Mouse (Mus musculus): ENCODE results near the gene Nr1i2. TPM values are rescaled to one million over a fixed set of nuclear protein-coding genes. Genes with fewer than 3 reads are reported as not detected.
"Not testable (repeated sequence)": the region's sequence is repeated elsewhere in the genome, so short reads cannot be mapped to it uniquely, and the experiment has no call there.

Gene Nr1i2
- polyA plus RNA-seq (2014; fragmentation: Nextera tagmentation; extraction: Ambion mirVana) = not detected in 2 replicates

- no peaks in the 10 kb centered on the region for H3K27me3 ChIP-seq (ENCODE audit: insufficient read depth, low read length)
- H3K27ac ChIP-seq (ENCODE audit: low read depth) = no peak within 1 kb of the TSS
- H3K9me3 ChIP-seq (ENCODE audit: low read depth, low read length) = no peaks in the 10 kb centered on the region
- H3K4me2 ChIP-seq = no peak within 1 kb of the TSS
- no peak within 1 kb of the TSS for H3K4me3 ChIP-seq (ENCODE audit: low read depth, low read length)
- no peaks in the 10 kb centered on the region for H3K4me1 ChIP-seq (ENCODE audit: insufficient read depth)
- ATAC-seq (ENCODE audit: insufficient read depth) = no peak
- no peak for DNase-seq
- H3K9ac ChIP-seq = no peak within 1 kb of the TSS
- 47% methylated on average over 7 of the region's 7 CpGs for WGBS
- H3K36me3 ChIP-seq (ENCODE audit: insufficient read depth) = no peaks in the 10 kb centered on the region
- no peak for TF ChIP-seq CTCF (IDR thresholded peaks at IDR 0.05; ENCODE audit: low read depth)
Measured at GRCm38 (mm10) chr16:38294685-38295348, at the start of gene Nr1i2. TSS of gene Nr1i2 (minus strand) at chr16:38294824.

GRCm38 (mm10) chr16:38341396-38342324, 47.0 kb upstream of the Nr1i2 start, which contains the start of gene Maats1:
TSS of gene Maats1 (minus strand) at chr16:38342143.
- no peak for TF ChIP-seq CTCF (IDR thresholded peaks at IDR 0.05; ENCODE audit: low read depth)
- H3K27ac ChIP-seq (ENCODE audit: low read depth) = no peak within 1 kb of the TSS

GRCm38 (mm10) chr16:38338077-38338476, 43.5 kb upstream of the Nr1i2 start:
- DNase-seq; H3K27ac ChIP-seq (ENCODE audit: low read depth); H3K9ac ChIP-seq; H3K9me3 ChIP-seq (ENCODE audit: low read depth, low read length); H3K36me3 ChIP-seq (ENCODE audit: insufficient read depth); H3K4me2 ChIP-seq; H3K4me1 ChIP-seq (ENCODE audit: insufficient read depth); H3K4me3 ChIP-seq (ENCODE audit: low read depth, low read length); H3K27me3 ChIP-seq (ENCODE audit: insufficient read depth, low read length); ATAC-seq (ENCODE audit: insufficient read depth): not testable (repeated sequence)
- 74% methylated on average over 4 of the region's 4 CpGs for WGBS

More at GRCm38 (mm10) chr16:38341396-38342324, 47.0 kb upstream of the Nr1i2 start, which contains the start of gene Maats1:
- Histone ChIP-seq H3K4me3 (ENCODE audit: low read depth, low read length) (peak within 1 kb of the TSS; percentile 32), H3K4me1 (ENCODE audit: insufficient read depth) (no peaks in the 10 kb centered on the region), H3K9ac (peak within 1 kb of the TSS; percentile 41), H3K27me3 (ENCODE audit: insufficient read depth, low read length) (no peaks in the 10 kb centered on the region), H3K36me3 (ENCODE audit: insufficient read depth) (no peaks in the 10 kb centered on the region), H3K9me3 (ENCODE audit: low read depth, low read length) (no peaks in the 10 kb centered on the region), H3K4me2 (peak within 1 kb of the TSS; percentile 65)
- WGBS = 11% methylated on average over 30 of the region's 30 CpGs
- DNase-seq = peak; percentile 89
- ATAC-seq (ENCODE audit: insufficient read depth) = peak; percentile 89

GRCm38 (mm10) chr16:38334431-38334830, 39.8 kb upstream of the Nr1i2 start:
- Histone ChIP-seq H3K4me1 (ENCODE audit: insufficient read depth) (no peaks in the 10 kb centered on the region), H3K4me2 (no peak overlapping the region), H3K27ac (ENCODE audit: low read depth) (no peak overlapping the region), H3K9me3 (ENCODE audit: low read depth, low read length) (no peaks in the 10 kb centered on the region), H3K4me3 (ENCODE audit: low read depth, low read length) (no peak overlapping the region), H3K27me3 (ENCODE audit: insufficient read depth, low read length) (no peaks in the 10 kb centered on the region), H3K9ac (no peak overlapping the region), H3K36me3 (ENCODE audit: insufficient read depth) (no peaks in the 10 kb centered on the region)
- TF ChIP-seq CTCF (IDR thresholded peaks at IDR 0.05; ENCODE audit: low read depth) = no peak
- 36% methylated on average over 6 of the region's 6 CpGs for WGBS
- DNase-seq = no peak
- ATAC-seq (ENCODE audit: insufficient read depth) = no peak

- no peak overlapping the region for H3K27ac ChIP-seq (ENCODE audit: low read depth)
- H3K36me3 ChIP-seq (ENCODE audit: insufficient read depth) = no peaks in the 10 kb centered on the region
- WGBS = 85% methylated on average over 3 of the region's 3 CpGs
- no peak overlapping the region for H3K9ac ChIP-seq
- no peak for DNase-seq
- no peak overlapping the region for H3K4me3 ChIP-seq (ENCODE audit: low read depth, low read length)
- peak; percentile 35 for TF ChIP-seq CTCF (IDR thresholded peaks at IDR 0.05; ENCODE audit: low read depth)
- no peak for ATAC-seq (ENCODE audit: insufficient read depth)
- no peak overlapping the region for H3K4me2 ChIP-seq
- H3K9me3 ChIP-seq (ENCODE audit: low read depth, low read length) = no peaks in the 10 kb centered on the region
- no peaks in the 10 kb centered on the region for H3K27me3 ChIP-seq (ENCODE audit: insufficient read depth, low read length)
- H3K4me1 ChIP-seq (ENCODE audit: insufficient read depth) = no peaks in the 10 kb centered on the region
Measured at GRCm38 (mm10) chr16:38329340-38329739, 34.7 kb upstream of the Nr1i2 start.

- no peak for TF ChIP-seq CTCF (IDR thresholded peaks at IDR 0.05; ENCODE audit: low read depth)
- DNase-seq (no peak), ATAC-seq (ENCODE audit: insufficient read depth) (no peak)
- 86% methylated on average over 11 of the region's 11 CpGs for whole genome bisulfite sequencing
- Histone ChIP-seq H3K27ac (ENCODE audit: low read depth) (no peak overlapping the region), H3K4me2 (no peak overlapping the region), H3K4me3 (ENCODE audit: low read depth, low read length) (no peak overlapping the region), H3K4me1 (ENCODE audit: insufficient read depth) (no peaks in the 10 kb centered on the region), H3K27me3 (ENCODE audit: insufficient read depth, low read length) (no peaks in the 10 kb centered on the region), H3K9me3 (ENCODE audit: low read depth, low read length) (no peaks in the 10 kb centered on the region), H3K36me3 (ENCODE audit: insufficient read depth) (no peaks in the 10 kb centered on the region), H3K9ac (no peak overlapping the region)
Measured at GRCm38 (mm10) chr16:38326778-38327397, 32.3 kb upstream of the Nr1i2 start.

- Histone ChIP-seq H3K36me3 (ENCODE audit: insufficient read depth) (no peaks in the 10 kb centered on the region), H3K4me3 (ENCODE audit: low read depth, low read length) (no peak overlapping the region), H3K27me3 (ENCODE audit: insufficient read depth, low read length) (no peaks in the 10 kb centered on the region), H3K9me3 (ENCODE audit: low read depth, low read length) (no peaks in the 10 kb centered on the region), H3K4me1 (ENCODE audit: insufficient read depth) (no peaks in the 10 kb centered on the region), H3K27ac (ENCODE audit: low read depth) (no peak overlapping the region), H3K9ac (no peak overlapping the region), H3K4me2 (no peak overlapping the region)
- no peak for TF ChIP-seq CTCF (IDR thresholded peaks at IDR 0.05; ENCODE audit: low read depth)
- DNase-seq (no peak), ATAC-seq (ENCODE audit: insufficient read depth) (no peak)
- 88% methylated on average over 15 of the region's 15 CpGs for WGBS
Measured at GRCm38 (mm10) chr16:38324311-38324710, 29.7 kb upstream of the Nr1i2 start.
